Comparison of ENCODE assay signal across 10 mouse cellular contexts in genomic region chr11:53486822-53487594, GRCm38 (mm10). TPM values are rescaled to one million over a fixed set of nuclear protein-coding genes. Genes with fewer than 3 reads are reported as not detected.
A peak's percentile ranks its signal among the peaks of the same experiment; 100 is the strongest.
DNase-seq lines count a peak whose midpoint lies in the region; ATAC-seq lines count a peak whose summit lies in the region.
"Had no signal": no experiment of that assay in that cellular context is flagged by ENCODE, and none has a peak within 500 bp of the region (broad histone marks: within the 10 kb centered on the region; RNA-seq: fewer than 3 reads in every experiment).

No protein-coding gene starts in this region.

- H3K9me3 ChIP-seq in forebrain, embryonic 10.5 days: no peaks in the 10 kb centered on the region
- no peaks in the 10 kb centered on the region for H3K9me3 ChIP-seq in kidney, embryonic 15.5 days (replicated peaks)

- peak overlapping the region; percentile 31 for H3K4me3 ChIP-seq in forebrain, embryonic 10.5 days
- peak overlapping the region; percentile 30 for H3K4me3 ChIP-seq in kidney, embryonic 15.5 days (replicated peaks)

- no peak for DNase-seq in cerebellum, postnatal 4 days (ENCODE audit: low spot score in 2 of 2)
- peak; percentile 67 for DNase-seq in MN1 (ENCODE audit: low spot score)
- DNase-seq in forebrain, embryonic 10.5 days (ENCODE audit: extremely low spot score, low spot score): no peak
- DNase-seq in lung, postnatal 36 days: peak; percentile 53
- no peak for DNase-seq in gastrocnemius, postnatal 25 days

- peak overlapping the region; percentile 33; the same call in 1 of the 2 replicates for H3K27ac ChIP-seq in forebrain, embryonic 10.5 days
- no peak overlapping the region for H3K27ac ChIP-seq in kidney, embryonic 15.5 days

- peak overlapping the region; percentile 61 for H3K4me2 ChIP-seq in kidney, embryonic 15.5 days

- peaks cover 45% of the 10 kb centered on the region for H3K4me1 ChIP-seq in forebrain, embryonic 10.5 days
- peaks cover 15% of the 10 kb centered on the region for H3K4me1 ChIP-seq in kidney, embryonic 15.5 days

- 12% methylated on average over 27 of the region's 27 CpGs for WGBS in forebrain, embryonic 10.5 days
- WGBS in kidney, embryonic 15.5 days: 8% methylated on average over 27 of the region's 27 CpGs

- peak; percentile 80 for ATAC-seq in cerebellum, adult (ENCODE audit: insufficient number of reproducible peaks, low FRiP score, low TSS enrichment)
- peak; percentile 86 for ATAC-seq in kidney, embryonic 15.5 days (replicated peaks; ENCODE audit: low FRiP score)
- ATAC-seq in CD4-positive, CD25-positive, alpha-beta regulatory T cell, adult 4 months: no peak

- H3K9ac ChIP-seq in kidney, embryonic 15.5 days: no peak overlapping the region

- H3K36me3 ChIP-seq in forebrain, embryonic 10.5 days (replicated peaks): no peaks in the 10 kb centered on the region
- no peaks in the 10 kb centered on the region for H3K36me3 ChIP-seq in kidney, embryonic 15.5 days

- H3K27me3 ChIP-seq in forebrain, embryonic 10.5 days (ENCODE audit: poor library complexity, severe bottlenecking): peaks cover 65% of the 10 kb centered on the region
- peaks cover 30% of the 10 kb centered on the region for H3K27me3 ChIP-seq in kidney, embryonic 15.5 days

RNA-seq across cellular contexts. Expression of gene Sowaha, which starts 6.9 kb away (rescaled TPM):
- 0.46 and 0.97 TPM in 2 replicates for polyA plus RNA-seq in forebrain, embryonic 10.5 days (2016; fragmentation: Nextera tagmentation; extraction: Ambion mirVana)
- 0.23 and 0.32 TPM in 2 replicates for polyA plus RNA-seq in kidney, embryonic 15.5 days (2015; fragmentation: Nextera tagmentation; extraction: Ambion mirVana)
- total RNA-seq in gastrocnemius, postnatal 25 days (2021): under 1 TPM; 0.08 TPM
- polyA plus RNA-seq in CD4-positive, CD25-positive, alpha-beta regulatory T cell, adult 4 months (2017; shearing (Covaris generic)): not detected
- polyA plus RNA-seq: C2C12 had no signal

RNA-seq across cellular contexts. Expression of gene Gm9945, which starts 7.0 kb away (rescaled TPM):
- 0.30 TPM in 1 of 2 replicates, not detected in the other for polyA plus RNA-seq in forebrain, embryonic 10.5 days (2016; fragmentation: Nextera tagmentation; extraction: Ambion mirVana)
- not detected in 2 replicates for polyA plus RNA-seq in kidney, embryonic 15.5 days (2015; fragmentation: Nextera tagmentation; extraction: Ambion mirVana)
- not detected for total RNA-seq in gastrocnemius, postnatal 25 days (2021)
- polyA plus RNA-seq in CD4-positive, CD25-positive, alpha-beta regulatory T cell, adult 4 months (2017; shearing (Covaris generic)): not detected
- polyA plus RNA-seq: C2C12; large intestine, adult 2 months had no signal

RNA-seq across cellular contexts. Expression of gene Gm9837, which starts 16.7 kb away (rescaled TPM):
- not detected in 2 replicates for polyA plus RNA-seq in forebrain, embryonic 10.5 days (2016; fragmentation: Nextera tagmentation; extraction: Ambion mirVana)
- polyA plus RNA-seq in kidney, embryonic 15.5 days (2015; fragmentation: Nextera tagmentation; extraction: Ambion mirVana): not detected in 2 replicates
- not detected for total RNA-seq in gastrocnemius, postnatal 25 days (2021)
- polyA plus RNA-seq in CD4-positive, CD25-positive, alpha-beta regulatory T cell, adult 4 months (2017; shearing (Covaris generic)): not detected
- polyA plus RNA-seq: C2C12; large intestine, adult 2 months had no signal

RNA-seq across cellular contexts. Expression of gene Shroom1, which starts 30.0 kb away (rescaled TPM):
- polyA plus RNA-seq in forebrain, embryonic 10.5 days (2016; fragmentation: Nextera tagmentation; extraction: Ambion mirVana): 1.2 and 1.7 TPM in 2 replicates
- 1.7 and 2.3 TPM in 2 replicates for polyA plus RNA-seq in kidney, embryonic 15.5 days (2015; fragmentation: Nextera tagmentation; extraction: Ambion mirVana)
- total RNA-seq in gastrocnemius, postnatal 25 days (2021): under 1 TPM; 0.23 to 0.35 TPM
- polyA plus RNA-seq in CD4-positive, CD25-positive, alpha-beta regulatory T cell, adult 4 months (2017; shearing (Covaris generic)): not detected

RNA-seq across cellular contexts. Expression of gene Gm10447, which starts 30.1 kb away (rescaled TPM):
- polyA plus RNA-seq in forebrain, embryonic 10.5 days (2016; fragmentation: Nextera tagmentation; extraction: Ambion mirVana): not detected in 2 replicates
- not detected in 2 replicates for polyA plus RNA-seq in kidney, embryonic 15.5 days (2015; fragmentation: Nextera tagmentation; extraction: Ambion mirVana)
- total RNA-seq in gastrocnemius, postnatal 25 days (2021): not detected
- polyA plus RNA-seq in CD4-positive, CD25-positive, alpha-beta regulatory T cell, adult 4 months (2017; shearing (Covaris generic)): not detected
- polyA plus RNA-seq: C2C12 had no signal

Comparison
In these comparisons a context has a peak if more than half of its experiments do, and no peak if none do; other contexts are left out.
1. DNase-seq: peak in MN1 (single experiment) and lung, postnatal 36 days (single experiment); none in cerebellum, postnatal 4 days (0 of 2), forebrain, embryonic 10.5 days (single experiment) and gastrocnemius, postnatal 25 days (single experiment).